Mouse (Mus musculus) heart, postnatal 36 days (tissue): ENCODE measurements at regions not wholly inside any gene's neighbourhood (a gene's known extent, or its start where the extent isn't known, plus 50 kb on each side); places are given as distances from the start of the nearest gene placed in this dataset.

Source experiments
- DNase-seq, 2 experiments: peaks; one replicate each; pipeline ENCODE4 v3.0.0; 2021 to 2022
- intact Hi-C: fragments of 180-260 bp; cut with DNase I; formaldehyde crosslinking; loops from one replicate; pipeline ENCODE4 v1.15.1; 2025

GRCm38 (mm10) chr14:48852787-48853186 is 179.2 kb upstream of the Otx2 start:
- intact Hi-C loops = no loop called here
- DNase-seq = no peak

- no peak for DNase-seq
- intact Hi-C loops = no loop called here
These were observed 178.4 kb upstream of the Otx2 start for GRCm38 (mm10) chr14:48852061-48852460.

DNA sequence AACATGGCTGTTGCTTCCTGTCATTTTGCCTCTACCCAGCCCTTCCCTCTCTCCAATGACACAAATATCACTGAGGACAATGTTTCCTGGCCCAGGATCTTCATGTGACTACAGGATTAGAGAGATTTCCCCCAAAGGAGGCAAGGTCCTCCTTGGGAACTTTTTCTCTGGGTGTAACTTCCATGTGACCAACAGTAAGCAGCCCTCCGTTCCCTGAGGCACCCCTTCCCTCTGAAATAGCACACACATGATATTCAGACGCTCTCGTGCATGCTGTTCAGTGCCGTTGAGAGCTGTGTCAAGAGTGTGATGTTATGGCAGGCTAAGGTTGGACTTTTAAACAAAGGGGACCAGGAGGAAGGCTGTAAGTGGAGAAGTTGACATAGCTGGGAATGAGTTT is 169.2 kb upstream of the Otx2 start:
- DNase-seq = no peak
- intact Hi-C loops = no loop called here

DNA sequence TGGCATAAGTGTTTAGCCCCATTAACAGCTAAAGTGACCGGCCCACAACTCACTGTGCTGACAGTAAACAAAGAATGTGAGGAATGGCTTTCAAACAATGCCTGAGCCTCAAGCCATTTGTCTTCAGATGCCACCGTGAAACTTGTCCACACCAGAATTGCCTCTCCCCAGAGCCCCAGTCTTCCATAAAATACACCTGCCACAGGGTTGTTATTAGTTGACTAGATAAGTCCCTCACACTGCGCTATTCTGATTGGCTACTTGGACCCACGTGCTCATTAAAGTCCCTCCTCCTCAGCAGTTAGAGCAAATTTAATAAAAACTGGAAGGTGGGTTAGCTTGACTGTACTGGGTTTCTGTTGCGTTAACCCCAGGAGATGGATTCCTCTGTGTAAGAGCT is 167.7 kb upstream of the Otx2 start:
- DNase-seq = no peak
- intact Hi-C loops = no loop called here

- DNase-seq = no peak
- intact Hi-C loops = no loop called here
These were observed 163.6 kb upstream of the Otx2 start for GRCm38 (mm10) chr14:48837181-48837580.

GRCm38 (mm10) chr14:48836071-48836470 is 162.5 kb upstream of the Otx2 start:
- intact Hi-C loops = no loop called here
- no peak for DNase-seq

DNA sequence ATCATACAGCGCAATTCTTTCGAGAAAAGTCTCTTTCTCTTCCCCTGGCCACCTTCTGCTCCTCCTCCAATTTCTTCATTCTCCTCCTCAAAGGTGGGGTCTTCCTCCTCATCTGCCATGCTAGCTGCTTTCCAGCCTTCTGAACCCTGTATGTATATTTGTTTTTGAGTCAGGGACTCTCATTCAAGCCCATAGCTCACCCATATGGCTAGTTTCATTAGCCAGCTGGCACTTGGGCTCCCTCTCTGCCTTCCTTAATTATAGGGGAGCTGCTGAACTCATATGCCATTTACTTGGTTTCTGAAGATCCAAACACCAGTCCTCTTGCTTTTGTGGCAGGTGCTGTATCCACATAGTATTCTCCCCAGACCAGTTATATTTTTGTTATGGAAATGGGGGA is 160.8 kb upstream of the Otx2 start:
- no peak for DNase-seq
- intact Hi-C loops = no loop called here

DNA sequence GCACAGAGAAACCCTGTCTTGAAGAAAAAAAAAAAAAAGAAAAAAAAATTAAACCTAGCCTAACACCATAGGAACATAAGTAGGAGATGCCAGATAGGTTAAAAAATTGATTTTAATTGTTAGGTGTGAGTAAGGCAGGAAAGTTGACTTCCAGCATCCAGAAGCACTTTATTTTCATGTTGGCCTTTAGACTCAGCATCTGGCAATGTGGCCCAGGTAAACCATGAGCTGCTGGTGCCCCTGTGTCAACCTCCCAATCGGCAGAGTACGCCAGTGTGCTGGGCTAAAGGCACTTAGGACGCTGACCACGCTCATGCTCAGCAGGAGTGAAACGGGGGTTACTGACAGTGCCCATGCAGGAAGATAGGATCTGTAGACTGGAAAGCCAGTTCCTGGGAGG is 152.8 kb upstream of the Otx2 start:
- intact Hi-C loops = no loop called here

GRCm38 (mm10) chr14:48824375-48824774 is 150.8 kb upstream of the Otx2 start:
- intact Hi-C loops = no loop called here
- DNase-seq = no peak

More for the DNA sequence above, 152.8 kb upstream of the Otx2 start:
- no peak for DNase-seq

- DNase-seq = no peak
These were observed 142.3 kb upstream of the Otx2 start for GRCm38 (mm10) chr14:48815941-48816340.

GRCm38 (mm10) chr14:48815231-48815728 is 141.7 kb upstream of the Otx2 start:
- DNase-seq = no peak
- intact Hi-C loops = no loop called here

More at GRCm38 (mm10) chr14:48815941-48816340, 142.3 kb upstream of the Otx2 start:
- intact Hi-C loops = no loop called here

GRCm38 (mm10) chr14:48812741-48813495 is 139.3 kb upstream of the Otx2 start:
- no peak for DNase-seq
- intact Hi-C loops = no loop called here

DNA sequence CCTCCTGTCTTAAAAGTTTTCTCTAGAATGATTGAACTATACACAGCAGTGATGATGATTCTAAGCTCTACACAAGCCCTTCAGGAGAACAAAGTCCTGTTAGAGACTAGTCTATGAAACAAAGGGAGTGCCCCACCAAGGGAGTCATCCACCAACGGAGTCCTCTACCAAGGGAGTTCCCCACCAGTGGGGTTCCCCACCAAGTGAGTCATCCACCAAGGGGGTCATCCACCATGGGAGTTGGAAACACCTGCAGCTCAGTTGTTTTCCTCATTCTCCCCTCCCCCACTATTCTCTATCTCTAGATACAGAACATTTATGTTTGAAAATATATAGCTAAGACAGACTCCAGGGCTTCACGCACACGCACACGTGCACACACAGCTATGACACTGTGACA is 130.5 kb upstream of the Otx2 start:
- intact Hi-C loops = no loop called here
- no peak for DNase-seq

- DNase-seq = no peak
- intact Hi-C loops = no loop called here
These were observed 127.7 kb upstream of the Otx2 start for GRCm38 (mm10) chr14:48801283-48801682.

DNA sequence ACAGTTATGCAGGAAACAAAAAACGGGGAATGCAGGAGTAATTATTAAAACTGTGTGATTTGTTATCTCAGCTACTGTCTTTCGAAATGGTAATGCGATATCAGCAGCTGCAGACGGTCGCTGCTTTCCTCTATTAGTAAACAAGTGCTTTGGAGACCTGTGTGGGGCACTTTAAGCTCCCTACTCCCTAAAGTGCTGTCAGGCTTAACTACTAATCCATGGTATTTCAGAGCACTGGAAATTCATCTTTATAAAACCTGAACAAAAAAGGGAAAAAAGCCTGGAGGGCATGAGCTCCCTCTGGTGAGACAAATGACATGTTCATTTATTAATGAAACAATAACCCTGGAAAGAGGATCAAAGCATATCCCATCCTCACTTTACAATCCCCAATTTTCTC is 127.2 kb upstream of the Otx2 start:
- intact Hi-C loops = no loop called here
- DNase-seq = no peak

DNA sequence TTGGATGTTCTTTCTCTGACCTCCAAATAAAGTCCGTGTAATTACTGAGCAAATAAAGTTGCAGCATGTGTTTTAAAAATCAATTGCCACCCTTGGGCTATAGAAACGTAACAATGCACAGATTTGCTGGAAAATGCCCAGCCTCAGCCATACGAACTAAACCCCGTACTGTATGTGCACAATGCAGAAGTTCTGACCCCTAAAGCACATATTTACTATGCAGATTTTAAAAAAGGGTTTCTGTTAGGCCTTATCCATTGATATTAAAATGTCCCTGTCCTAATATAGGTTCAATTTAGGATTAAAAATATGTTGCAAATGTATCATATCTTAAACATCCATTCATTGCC is 126.5 kb upstream of the Otx2 start:
- intact Hi-C loops = no loop called here
- no peak for DNase-seq

- intact Hi-C loops = no loop called here
- DNase-seq = no peak
These were observed 126.0 kb upstream of the Otx2 start for GRCm38 (mm10) chr14:48799442-48800099.

- DNase-seq = no peak
- intact Hi-C loops = no loop called here
These were observed 117.9 kb upstream of the Otx2 start for GRCm38 (mm10) chr14:48791507-48791906.

GRCm38 (mm10) chr14:48779327-48779726 is 105.7 kb upstream of the Otx2 start:
- DNase-seq = no peak
- intact Hi-C loops = no loop called here

GRCm38 (mm10) chr14:48770832-48771231 is 97.2 kb upstream of the Otx2 start:
- intact Hi-C loops = no loop called here
- no peak for DNase-seq

DNA sequence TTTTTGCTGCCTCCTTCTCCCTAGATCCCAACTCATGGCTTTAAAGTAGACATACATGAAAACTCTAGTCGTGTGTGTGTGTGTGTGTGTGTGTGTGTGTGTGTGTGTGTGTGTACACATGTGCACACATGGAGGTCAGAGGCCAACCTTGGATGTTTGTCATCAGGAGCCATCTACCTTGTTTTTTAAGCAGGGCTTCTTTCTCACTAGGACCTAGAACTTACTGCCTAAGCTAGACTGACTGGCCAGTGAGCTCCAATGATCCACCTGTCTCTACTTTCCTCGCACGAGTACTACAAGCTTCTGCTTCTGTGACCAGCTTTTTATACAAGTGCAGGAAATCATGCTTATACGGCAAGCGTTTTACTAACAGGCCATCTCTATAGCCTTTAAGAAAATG is 89.1 kb upstream of the Otx2 start:
- intact Hi-C loops = no loop called here
- no peak for DNase-seq

DNA sequence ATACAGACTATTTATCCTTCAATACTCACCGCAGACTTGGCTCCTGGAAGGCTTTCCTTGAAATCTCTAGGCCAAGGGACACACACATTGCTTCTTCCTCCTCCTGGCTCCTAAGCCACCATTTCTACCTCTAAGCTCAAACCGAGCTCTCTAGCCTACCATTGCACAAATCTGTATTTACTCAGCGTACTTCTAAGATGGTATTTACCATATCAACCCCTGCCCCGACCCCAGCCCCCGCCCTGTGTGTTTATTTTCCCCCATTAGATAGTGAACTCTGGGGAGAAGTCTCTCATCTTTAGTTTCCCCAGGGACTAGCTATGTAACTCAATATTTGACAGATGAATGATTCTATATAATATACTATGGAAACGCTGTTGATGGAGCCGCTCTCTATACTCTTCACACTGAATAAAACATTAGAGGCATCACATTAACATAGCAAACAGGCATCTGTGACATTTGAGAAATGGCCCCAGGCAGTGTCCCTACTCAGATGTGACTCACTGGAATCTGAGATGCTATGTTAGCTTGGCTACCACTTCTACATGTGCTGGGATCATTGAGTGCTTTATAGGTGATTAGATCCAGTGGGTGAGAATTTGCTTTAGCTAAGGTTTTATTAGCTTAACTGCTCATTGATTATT is 87.5 kb upstream of the Otx2 start:
- DNase-seq = no peak
- intact Hi-C loops = no loop called here
